Mouse (Mus musculus) cortical plate, adult 2 months (tissue): ENCODE results near the gene Rasl10b.

Experiments
- CTCF ChIP-seq: fragments of 200-500 bp; IDR thresholded peaks from 2 replicates; pipeline ENCODE4 v1.5.1; 2011; ENCODE audit warnings: mild to moderate bottlenecking, control low read depth, low read length; ENCODE audit not compliant: insufficient read depth; ENCODE audit errors: extremely low read depth
- POLR2A ChIP-seq: fragments of 200-500 bp; IDR thresholded peaks from 2 replicates; pipeline ENCODE4 v1.6.1; 2011; ENCODE audit warnings: mild to moderate bottlenecking, low read length, control low read depth; ENCODE audit not compliant: insufficient read depth; ENCODE audit errors: extremely low read depth

- TF ChIP-seq POLR2A, result no peak
- no peak for TF ChIP-seq CTCF
Observed at GRCm38 (mm10) chr11:83437377-83437776, 28.4 kb downstream of the Rasl10b start, which contains the start of gene 1700020L24Rik.
